Mouse (Mus musculus) kidney, adult 8-10 months (tissue): ENCODE results near the gene Fshb.

Experiments used
- DNase-seq, 2 experiments: peaks; one replicate each; pipeline ENCODE4 v3.0.0; 2022

Fshb gene

DNA sequence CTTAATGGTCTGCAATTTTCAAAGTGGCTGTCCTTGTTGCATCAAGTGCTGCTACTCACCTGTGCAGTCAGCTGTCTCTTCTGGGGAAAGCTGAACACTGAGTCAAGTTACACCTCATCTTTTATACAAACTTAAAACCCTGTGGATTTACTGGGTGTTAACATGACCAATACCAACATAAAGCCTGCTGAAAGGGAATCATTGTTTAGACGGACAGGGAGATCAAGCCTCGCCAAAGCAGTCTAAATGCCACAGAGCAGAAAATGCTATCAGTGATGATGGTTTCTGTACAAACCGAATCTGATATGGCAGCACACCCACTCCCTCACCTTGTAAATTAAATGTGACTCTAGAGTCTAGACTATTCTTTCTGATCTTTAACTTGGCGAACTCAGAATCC is at the start of gene Fshb:
Fshb (minus strand) TSS at position 101 of the 400 bp plus-strand sequence.
- no peak for DNase-seq

DNA sequence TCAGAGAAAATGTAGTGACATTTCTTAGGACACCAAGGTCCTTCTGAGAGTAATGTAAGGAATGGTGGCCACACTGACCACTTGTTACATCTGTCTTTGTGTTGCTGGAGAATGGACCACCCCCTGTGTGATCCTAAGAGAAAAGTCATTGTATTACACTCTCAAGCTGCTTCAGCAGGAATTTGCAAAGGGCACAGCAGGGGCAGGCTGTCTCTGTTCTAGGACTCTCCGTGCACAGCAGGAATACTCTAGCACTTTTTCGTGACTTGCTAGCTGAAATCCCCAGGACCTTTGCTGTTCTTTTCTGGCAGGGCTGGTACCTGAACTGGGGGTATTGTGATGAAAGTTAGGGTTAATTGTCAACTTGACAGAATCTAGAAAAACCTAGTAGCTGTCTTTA is 24.8 kb upstream of the Fshb start:
- no peak for DNase-seq

DNA sequence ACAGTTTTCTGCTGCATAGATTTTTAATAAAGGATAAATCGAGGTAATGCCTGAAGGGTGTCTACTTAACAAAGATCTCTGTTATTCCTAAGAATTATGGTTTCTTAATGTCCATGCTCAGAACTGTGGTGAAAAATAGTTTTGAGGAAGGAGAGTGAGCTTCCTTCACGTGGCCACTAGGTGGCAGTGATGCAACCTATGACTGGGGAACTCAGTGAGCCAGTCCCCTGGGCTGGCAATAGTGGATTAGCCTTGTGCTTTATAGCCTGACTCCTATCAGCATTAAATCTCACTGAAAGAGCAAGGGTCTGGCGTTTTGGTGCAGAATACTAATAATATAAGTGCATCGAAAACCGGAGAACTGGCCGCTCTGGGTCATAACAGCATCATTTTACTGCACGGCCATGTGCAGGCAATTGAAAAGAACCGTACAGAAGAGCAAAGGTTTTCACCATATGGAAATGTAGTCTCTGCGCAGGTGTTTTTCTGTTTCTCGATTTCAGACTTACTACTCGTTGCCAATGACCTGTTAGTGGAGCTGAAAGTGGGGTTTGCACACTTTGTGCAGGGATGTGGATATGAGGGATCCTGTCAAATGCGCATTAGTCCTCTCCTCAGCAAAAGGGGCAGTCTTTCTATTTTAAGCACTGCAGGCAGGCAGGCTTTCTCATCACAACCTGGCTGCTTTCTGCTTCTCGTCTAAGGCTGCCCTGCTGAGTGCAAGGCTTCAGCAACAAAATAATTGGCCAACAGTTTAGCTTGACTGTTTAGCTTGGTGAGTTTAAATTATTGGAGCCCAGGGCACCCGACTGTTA is 23.8 kb upstream of the Fshb start:
- DNase-seq: no peak

DNA sequence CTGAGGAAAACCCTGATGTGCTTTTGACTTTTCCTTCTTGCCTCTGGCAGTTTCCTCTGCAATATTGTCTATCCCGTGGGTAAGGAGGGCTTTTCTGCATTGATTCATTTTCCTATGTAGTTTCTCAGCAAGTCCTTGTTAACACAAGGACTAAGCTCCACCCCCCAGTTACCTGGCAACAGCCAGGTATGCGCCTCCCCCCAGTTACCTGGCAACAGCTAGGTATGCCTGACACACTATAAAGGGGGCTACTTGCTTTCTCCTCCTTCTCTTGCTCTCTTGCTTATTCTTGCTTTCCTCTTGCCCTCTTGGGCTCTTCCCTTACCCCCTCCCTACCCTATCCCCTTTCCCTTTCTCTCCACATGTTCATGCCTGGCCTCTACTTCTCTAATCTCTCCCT is 3.8 kb upstream of the Fshb start:
- DNase-seq: no peak

DNA sequence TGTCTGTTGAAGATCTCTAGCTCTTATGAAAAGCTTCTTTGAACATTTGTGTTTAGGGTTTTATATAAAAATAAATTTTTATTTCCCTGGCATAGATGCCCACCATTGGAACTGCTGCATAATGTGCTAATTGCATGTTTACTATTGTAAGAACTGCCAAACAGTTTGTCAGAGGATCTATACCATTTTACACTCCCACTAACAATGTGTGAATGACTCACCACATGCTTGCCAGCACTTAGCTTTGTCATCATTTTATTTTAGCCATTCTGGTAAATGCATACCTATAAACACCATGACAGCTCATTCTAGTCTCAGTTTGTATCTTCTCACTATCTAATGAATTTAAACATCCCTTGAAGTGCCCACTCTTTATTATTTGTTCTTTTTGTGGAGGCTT is 13.5 kb downstream of the Fshb start:
- DNase-seq: no peak

DNA sequence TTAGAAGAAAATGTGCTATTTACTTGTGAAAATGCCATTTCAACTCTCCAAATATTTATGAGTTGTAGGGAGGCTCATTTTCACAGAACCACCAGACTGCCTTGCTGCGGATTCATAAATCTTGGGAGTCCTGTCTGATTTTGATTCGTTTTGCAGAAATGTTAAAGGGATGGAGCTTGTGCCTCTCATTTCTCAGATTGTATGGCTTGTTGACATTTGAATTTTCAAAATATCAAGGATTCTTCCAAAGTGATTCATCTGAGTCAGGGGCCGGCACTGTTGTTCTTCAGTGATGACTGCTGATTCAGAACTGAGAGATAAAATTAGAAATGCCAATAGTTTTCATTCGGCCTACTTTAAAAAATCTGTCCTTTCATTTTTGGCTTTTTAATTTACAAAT is 18.6 kb downstream of the Fshb start:
- DNase-seq: no peak

DNA sequence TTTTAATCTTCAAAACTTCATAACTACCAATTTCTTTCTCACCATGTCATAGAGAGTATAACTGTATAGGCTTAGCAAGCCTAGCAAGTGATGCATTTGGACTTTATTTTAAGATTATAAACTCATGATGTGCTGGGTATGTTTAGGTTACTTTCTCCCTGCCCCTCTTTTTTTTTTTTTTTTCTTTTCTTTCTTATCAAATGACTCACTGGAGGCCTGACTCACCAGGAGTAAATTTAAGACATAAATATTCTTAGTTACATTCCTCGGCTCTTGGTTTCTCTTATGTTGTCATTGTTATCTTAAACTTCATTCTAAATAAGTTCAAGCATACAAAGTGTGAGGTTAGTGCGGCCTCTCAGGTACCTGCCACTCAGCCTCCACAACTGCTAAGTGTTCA is 23.5 kb downstream of the Fshb start:
- DNase-seq: no peak

DNA sequence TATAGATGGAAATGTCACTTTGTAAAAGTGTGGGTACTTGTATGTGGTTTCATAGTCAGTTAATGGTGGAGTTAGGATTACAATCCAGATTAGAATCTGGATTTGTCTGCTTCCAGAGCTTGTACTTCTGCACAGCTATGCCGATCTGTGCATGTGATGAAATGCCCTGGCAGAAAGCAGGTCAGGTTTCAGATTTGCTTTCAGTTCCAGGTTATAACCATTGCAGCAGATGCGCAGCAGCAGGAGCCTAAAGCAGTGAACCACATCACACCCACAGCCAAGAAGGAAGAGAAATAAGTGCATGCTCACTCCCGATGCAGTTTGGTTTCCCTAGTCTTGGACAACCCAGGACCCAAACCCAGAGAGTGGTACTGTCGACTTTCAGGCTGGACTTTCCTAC is 34.8 kb downstream of the Fshb start:
- DNase-seq: no peak

DNA sequence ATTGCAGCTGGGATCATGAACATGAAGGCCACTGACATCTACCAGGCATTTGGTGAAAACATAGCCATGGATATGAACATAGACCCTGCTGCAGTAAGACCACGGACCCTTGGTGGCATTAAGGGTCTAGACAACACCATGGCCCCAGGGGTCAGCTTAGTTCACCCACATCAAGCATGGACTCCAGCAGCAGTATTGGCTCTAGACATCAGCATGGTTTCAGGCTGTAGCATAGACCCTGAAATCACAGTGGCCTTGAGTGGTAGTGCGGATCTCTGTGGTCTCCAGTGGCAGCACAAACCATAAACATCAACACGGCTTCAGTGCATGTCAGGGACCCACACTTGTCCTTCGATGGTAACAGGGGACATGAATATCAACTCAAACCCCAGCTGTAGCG is 36.7 kb downstream of the Fshb start:
- DNase-seq: no peak

DNA sequence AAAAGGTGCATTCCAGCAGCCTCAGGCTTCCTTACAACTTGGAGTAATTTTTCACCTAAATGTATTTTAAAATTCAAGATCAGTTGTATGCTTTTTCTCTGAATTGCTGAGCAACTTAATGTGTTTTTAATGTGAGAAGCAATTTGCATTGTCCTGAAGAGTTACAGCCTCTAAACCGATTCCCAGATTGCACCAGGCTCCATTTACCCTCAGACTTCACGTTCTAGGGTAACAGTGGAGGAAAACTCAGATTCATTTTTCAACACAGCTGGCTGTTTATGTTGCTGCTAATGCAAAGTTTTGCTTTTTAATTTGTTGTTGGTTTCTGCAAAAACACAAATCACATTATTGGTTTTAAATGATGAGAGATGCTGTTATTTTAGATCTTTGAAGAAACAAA is 40.1 kb downstream of the Fshb start:
- no peak for DNase-seq

DNA sequence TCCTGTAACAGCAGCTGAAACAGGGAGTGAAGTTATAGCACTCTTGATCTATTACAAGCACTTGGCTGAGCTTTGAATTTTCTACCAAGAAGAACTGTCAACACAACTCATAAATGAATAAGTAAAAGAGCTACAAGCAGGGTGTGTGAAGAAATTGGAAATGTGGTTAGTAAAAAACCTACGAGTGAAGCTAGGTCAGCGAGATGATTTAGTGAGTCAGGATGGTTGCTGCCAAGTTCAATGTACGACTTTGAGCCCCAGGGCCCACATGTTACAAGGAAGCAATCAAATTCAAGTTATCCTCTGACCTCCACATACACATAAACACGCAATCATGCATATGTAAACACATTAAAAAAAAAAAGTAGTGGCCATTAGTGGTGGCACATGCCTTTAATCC is 46.3 kb downstream of the Fshb start:
- no peak for DNase-seq

DNA sequence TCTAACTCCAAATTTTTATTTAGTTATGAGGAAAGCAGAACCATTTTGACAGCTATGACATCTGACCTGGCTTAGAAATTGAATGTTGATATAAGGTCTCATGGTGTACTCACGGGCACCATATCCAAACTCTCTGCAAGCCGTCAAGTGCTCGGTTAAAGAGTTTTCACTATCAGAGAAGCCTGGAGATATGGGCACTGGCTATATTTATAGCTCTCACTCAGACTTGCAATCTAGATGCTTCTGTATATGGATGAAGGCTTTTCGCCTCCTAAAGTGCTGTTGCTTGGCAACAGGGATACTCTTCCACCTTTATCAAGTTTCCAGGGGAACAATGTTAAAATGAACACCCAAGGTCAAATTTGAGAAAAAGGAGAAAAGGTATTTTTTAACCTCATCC is 47.1 kb downstream of the Fshb start:
- no peak for DNase-seq

DNA sequence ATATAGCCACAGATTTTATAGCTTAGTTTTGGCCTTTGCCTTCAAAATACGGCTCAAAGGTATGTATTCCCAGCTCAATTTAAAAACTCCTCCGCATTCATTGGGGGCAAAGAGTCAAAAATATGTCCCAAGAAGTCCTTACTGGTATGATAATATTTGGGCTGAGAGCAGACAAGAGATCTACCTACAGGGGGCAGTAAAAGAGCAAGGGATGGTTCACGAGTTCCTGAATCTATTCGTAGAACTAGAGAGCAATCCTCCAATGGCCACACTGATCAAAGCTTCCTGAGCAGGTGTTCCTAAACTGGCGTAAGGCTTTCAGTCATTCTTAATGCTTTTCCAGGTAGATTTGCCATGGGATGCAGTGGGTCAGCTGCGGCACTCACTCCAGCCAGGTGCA is 49.3 kb downstream of the Fshb start:
- DNase-seq: no peak

DNA sequence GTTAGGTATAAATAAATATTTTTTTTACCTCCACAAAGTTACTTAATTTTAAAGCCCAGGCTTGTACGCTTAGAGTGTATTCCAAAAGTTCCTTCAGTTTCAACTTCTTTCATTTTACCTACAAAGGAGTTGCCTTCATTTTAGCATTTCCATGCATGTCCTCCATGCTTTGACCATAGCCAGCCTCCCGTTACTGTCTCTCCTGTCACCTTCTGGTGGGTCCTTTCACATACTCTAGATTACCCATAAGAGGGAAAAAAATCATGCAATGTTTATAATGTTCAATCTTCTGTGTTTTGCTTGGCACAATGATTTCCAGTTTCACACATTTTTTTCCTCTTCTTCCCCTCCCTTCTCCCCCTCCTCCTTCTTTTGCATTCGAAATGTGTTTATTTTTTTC is 53.1 kb downstream of the Fshb start:
- no peak for DNase-seq
